Mouse (Mus musculus): Measurements from ENCODE around the gene Olfr1135. TPM values are rescaled to one million over a fixed set of nuclear protein-coding genes. Genes with fewer than 3 reads are reported as not detected.

Olfr1135 gene
- not detected in 2 replicates for polyA plus RNA-seq (2015; fragmentation: Nextera tagmentation; extraction: Ambion mirVana)

- H3K27ac ChIP-seq (replicated peaks), result no peak within 1 kb of the TSS
- no peaks in the 10 kb centered on the region for H3K9me3 ChIP-seq
- H3K4me1 ChIP-seq, result no peaks in the 10 kb centered on the region
- H3K4me3 ChIP-seq, result no peak within 1 kb of the TSS
- no peaks in the 10 kb centered on the region for H3K27me3 ChIP-seq
- H3K36me3 ChIP-seq, result no peaks in the 10 kb centered on the region
- WGBS, result 10% methylated on average over 1 of the region's 1 CpGs
- no peak for ATAC-seq (replicated peaks)
- no peak within 1 kb of the TSS for H3K9ac ChIP-seq (replicated peaks)
- no peak within 1 kb of the TSS for H3K4me2 ChIP-seq (replicated peaks)
Measured at GRCm38 (mm10) chr2:87673564-87673963, at the start of gene Olfr1135. Olfr1135 (minus strand) TSS chr2:87673664.

DNA sequence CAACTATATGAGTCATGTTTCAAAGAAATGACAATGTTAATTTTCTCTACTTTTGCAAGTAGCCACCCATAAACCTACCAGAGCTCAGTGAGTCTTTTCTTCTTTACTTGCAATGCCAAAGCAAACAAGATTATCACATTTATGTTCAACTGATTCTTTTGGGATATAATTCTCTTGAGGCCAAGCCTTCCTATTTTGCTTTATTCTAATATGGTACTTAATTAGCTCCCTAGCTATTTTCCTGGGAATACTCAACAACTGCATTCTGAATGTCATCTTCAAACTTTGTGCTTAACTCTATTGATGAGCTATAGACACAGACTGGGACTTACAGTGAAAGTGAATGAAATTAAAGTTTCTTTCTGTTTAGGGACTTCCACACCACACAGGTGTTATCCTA lies 39.6 kb upstream of the Olfr1135 start, which contains the start of gene Olfr1137:
TSS of gene Olfr1137 (minus strand) at position 101 of the 400 bp plus-strand sequence.
- Histone ChIP-seq H3K4me3 (no peak within 1 kb of the TSS), H3K27me3 (no peaks in the 10 kb centered on the region), H3K9ac (replicated peaks) (no peak within 1 kb of the TSS), H3K9me3 (no peaks in the 10 kb centered on the region), H3K27ac (replicated peaks) (no peak within 1 kb of the TSS), H3K4me1 (no peaks in the 10 kb centered on the region), H3K4me2 (replicated peaks) (no peak within 1 kb of the TSS), H3K36me3 (no peaks in the 10 kb centered on the region)
- ATAC-seq (replicated peaks), result no peak

DNA sequence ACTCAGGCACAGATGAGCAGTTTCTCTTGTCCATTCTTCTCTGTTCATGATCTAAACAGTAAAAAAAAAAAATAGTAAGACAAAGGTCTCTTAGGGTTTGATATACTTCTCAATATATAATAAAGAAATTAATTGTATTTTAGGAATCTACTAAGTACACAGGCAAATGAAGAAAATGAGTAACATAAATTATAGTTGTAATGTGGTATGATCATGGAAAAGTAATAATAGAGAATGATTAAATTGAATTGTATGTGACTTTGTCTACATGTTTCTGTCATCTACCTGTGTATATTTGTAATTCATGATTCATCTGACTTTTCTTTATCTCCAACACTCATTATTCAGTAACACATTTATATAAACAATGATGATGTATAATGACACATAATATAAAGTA lies 20.4 kb upstream of the Olfr1135 start, which contains the start of gene Olfr1136:
TSS of gene Olfr1136 (minus strand) at position 101 of the 400 bp plus-strand sequence.
- Histone ChIP-seq H3K9me3 (no peaks in the 10 kb centered on the region), H3K4me1 (no peaks in the 10 kb centered on the region), H3K27ac (replicated peaks) (no peak within 1 kb of the TSS), H3K36me3 (no peaks in the 10 kb centered on the region), H3K9ac (replicated peaks) (no peak within 1 kb of the TSS), H3K4me3 (no peak within 1 kb of the TSS), H3K27me3 (no peaks in the 10 kb centered on the region), H3K4me2 (replicated peaks) (no peak within 1 kb of the TSS)
- ATAC-seq (replicated peaks), result no peak

DNA sequence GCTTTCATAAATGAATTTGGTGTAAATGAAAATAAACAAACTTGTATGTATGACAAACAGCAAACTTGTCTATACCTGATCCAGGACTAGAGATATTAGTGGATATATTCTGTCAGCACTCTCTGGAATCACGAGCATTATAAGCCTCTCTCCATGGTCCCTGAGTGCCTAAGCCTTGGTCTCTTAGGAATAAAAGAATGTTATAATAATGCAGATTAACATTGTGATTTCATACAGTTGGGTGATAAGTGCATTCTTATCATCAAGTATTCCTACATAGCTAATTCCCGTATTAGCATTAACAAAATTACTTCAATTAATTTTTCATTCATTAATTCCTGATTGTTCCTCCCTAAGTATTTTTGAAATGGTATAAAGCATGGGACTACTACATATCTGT lies 15.1 kb downstream of the Olfr1135 start, which contains the start of gene Olfr1134:
TSS of gene Olfr1134 (minus strand) at position 101 of the 400 bp plus-strand sequence.
- H3K9me3 ChIP-seq, result no peaks in the 10 kb centered on the region
- WGBS, result 85% methylated on average over 2 of the region's 2 CpGs
- no peak for ATAC-seq (replicated peaks)
- no peaks in the 10 kb centered on the region for H3K4me1 ChIP-seq
- no peak within 1 kb of the TSS for H3K4me3 ChIP-seq
- no peaks in the 10 kb centered on the region for H3K27me3 ChIP-seq
- no peak within 1 kb of the TSS for H3K4me2 ChIP-seq (replicated peaks)
- H3K36me3 ChIP-seq, result no peaks in the 10 kb centered on the region
- no peak within 1 kb of the TSS for H3K27ac ChIP-seq (replicated peaks)
- H3K9ac ChIP-seq (replicated peaks), result no peak within 1 kb of the TSS

DNA sequence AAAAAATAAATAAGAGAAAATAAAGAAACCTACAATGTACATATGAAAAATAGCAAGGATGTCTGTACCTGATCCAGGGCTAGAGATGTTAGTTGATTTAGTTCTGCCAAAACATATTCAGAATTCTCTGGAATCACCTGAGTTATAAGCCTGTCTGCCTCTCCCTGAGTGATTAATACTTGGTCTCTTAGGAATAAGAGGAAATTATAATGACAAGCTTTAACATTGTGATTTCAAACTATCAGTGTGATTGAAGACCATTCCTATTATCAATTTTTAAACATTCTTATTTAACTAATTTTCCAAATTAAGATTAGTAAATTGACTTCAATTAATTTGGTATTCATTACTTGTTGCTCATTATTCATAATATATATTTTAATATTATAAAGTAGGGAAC lies 26.2 kb downstream of the Olfr1135 start, which contains the start of gene Olfr1133:
TSS of gene Olfr1133 (minus strand) at position 101 of the 400 bp plus-strand sequence.
- Histone ChIP-seq H3K4me3 (no peak within 1 kb of the TSS), H3K9me3 (no peaks in the 10 kb centered on the region), H3K27ac (replicated peaks) (no peak within 1 kb of the TSS), H3K27me3 (no peaks in the 10 kb centered on the region), H3K9ac (replicated peaks) (no peak within 1 kb of the TSS), H3K4me1 (no peaks in the 10 kb centered on the region), H3K4me2 (replicated peaks) (no peak within 1 kb of the TSS), H3K36me3 (no peaks in the 10 kb centered on the region)
- no peak for ATAC-seq (replicated peaks)

- Histone ChIP-seq H3K4me3 (no peak overlapping the region), H3K36me3 (no peaks in the 10 kb centered on the region), H3K27ac (replicated peaks) (no peak overlapping the region), H3K9ac (replicated peaks) (no peak overlapping the region), H3K27me3 (no peaks in the 10 kb centered on the region), H3K4me2 (replicated peaks) (no peak overlapping the region), H3K9me3 (no peaks in the 10 kb centered on the region), H3K4me1 (no peaks in the 10 kb centered on the region)
- ATAC-seq (replicated peaks), result no peak
Measured at GRCm38 (mm10) chr2:87642441-87642840, 31.0 kb downstream of the Olfr1135 start.

DNA sequence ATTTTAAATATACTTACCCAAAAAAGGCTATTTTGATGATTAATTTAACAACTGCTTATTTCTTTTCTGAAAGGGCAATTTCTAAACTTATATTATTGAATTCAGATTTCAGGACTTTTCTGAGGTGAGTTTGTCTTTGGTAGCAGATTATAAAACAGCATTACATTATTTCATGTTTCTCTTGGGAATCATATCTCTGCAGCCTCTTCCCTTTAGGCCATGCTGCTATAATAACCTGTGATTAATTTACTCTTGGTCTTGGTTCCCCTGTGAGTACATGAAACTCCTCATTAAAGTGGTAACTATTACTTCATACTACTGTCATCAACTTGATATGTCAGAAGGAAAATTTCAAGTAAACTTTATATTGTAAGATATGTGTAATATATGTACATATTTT lies 36.0 kb downstream of the Olfr1135 start, which contains the start of gene Olfr1132:
TSS of gene Olfr1132 (minus strand) at position 101 of the 400 bp plus-strand sequence.
- no peaks in the 10 kb centered on the region for H3K9me3 ChIP-seq
- no peaks in the 10 kb centered on the region for H3K36me3 ChIP-seq
- no peak within 1 kb of the TSS for H3K4me2 ChIP-seq (replicated peaks)
- ATAC-seq (replicated peaks), result no peak
- no peak within 1 kb of the TSS for H3K27ac ChIP-seq (replicated peaks)
- no peaks in the 10 kb centered on the region for H3K4me1 ChIP-seq
- no peak within 1 kb of the TSS for H3K4me3 ChIP-seq
- H3K9ac ChIP-seq (replicated peaks), result no peak within 1 kb of the TSS
- H3K27me3 ChIP-seq, result no peaks in the 10 kb centered on the region

DNA sequence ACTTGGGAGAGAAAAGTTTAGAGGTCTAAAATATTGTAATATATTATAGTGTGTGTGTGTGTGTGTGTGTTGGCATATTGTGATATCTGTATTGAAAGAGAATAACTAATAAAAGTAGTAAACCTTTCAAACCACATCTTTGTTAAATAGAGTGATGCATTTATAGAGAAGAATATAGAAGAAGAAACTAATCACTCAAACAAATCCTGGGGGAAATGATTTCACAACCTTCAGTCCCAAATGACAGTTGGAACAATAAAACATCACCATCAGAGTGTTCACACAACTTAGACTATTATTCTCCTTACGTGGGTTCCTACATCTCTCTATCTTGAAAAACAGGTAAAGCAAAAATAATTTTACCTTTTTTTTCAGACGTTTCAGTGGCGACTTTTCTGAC lies 46.7 kb downstream of the Olfr1135 start, which contains the start of gene Olfr1131:
TSS of gene Olfr1131 (plus strand) at position 301 of the 400 bp plus-strand sequence.
- Histone ChIP-seq H3K9ac (replicated peaks) (no peak within 1 kb of the TSS), H3K4me2 (replicated peaks) (no peak within 1 kb of the TSS), H3K4me1 (no peaks in the 10 kb centered on the region), H3K27me3 (no peaks in the 10 kb centered on the region), H3K9me3 (no peaks in the 10 kb centered on the region), H3K36me3 (no peaks in the 10 kb centered on the region), H3K27ac (replicated peaks) (no peak within 1 kb of the TSS), H3K4me3 (no peak within 1 kb of the TSS)
- no peak for ATAC-seq (replicated peaks)
- 66% methylated on average over 3 of the region's 3 CpGs for WGBS

Other genes starting within 250 kb of the Olfr1135 start
- gene Olfr1124, start 243.4 kb downstream of the Olfr1135 start, polyA plus RNA-seq (2015; fragmentation: Nextera tagmentation; extraction: Ambion mirVana), result 0.08 TPM in 1 of 2 replicates, not detected in the other
- not detected in 2 replicates for gene Olfr1126, start 219.7 kb downstream of the Olfr1135 start, polyA plus RNA-seq (2015; fragmentation: Nextera tagmentation; extraction: Ambion mirVana)
- gene Pramel7, start 176.6 kb downstream of the Olfr1135 start, polyA plus RNA-seq (2015; fragmentation: Nextera tagmentation; extraction: Ambion mirVana), result not detected in 2 replicates
- not detected in 2 replicates for gene Pramel6, start 167.1 kb downstream of the Olfr1135 start, polyA plus RNA-seq (2015; fragmentation: Nextera tagmentation; extraction: Ambion mirVana)
- gene Olfr153, start 141.9 kb downstream of the Olfr1135 start, polyA plus RNA-seq (2015; fragmentation: Nextera tagmentation; extraction: Ambion mirVana), result not detected in 2 replicates
- gene Olfr1128, start 128.1 kb downstream of the Olfr1135 start, polyA plus RNA-seq (2015; fragmentation: Nextera tagmentation; extraction: Ambion mirVana), result not detected in 2 replicates
- not detected in 2 replicates for gene Olfr1129, start 99.8 kb downstream of the Olfr1135 start, polyA plus RNA-seq (2015; fragmentation: Nextera tagmentation; extraction: Ambion mirVana)
- not detected in 2 replicates for gene Olfr1130, start 67.5 kb downstream of the Olfr1135 start, polyA plus RNA-seq (2015; fragmentation: Nextera tagmentation; extraction: Ambion mirVana)
- gene Olfr1131, start 46.6 kb downstream of the Olfr1135 start, polyA plus RNA-seq (2015; fragmentation: Nextera tagmentation; extraction: Ambion mirVana), result not detected in 2 replicates
- not detected in 2 replicates for gene Olfr1132, start 36.1 kb downstream of the Olfr1135 start, polyA plus RNA-seq (2015; fragmentation: Nextera tagmentation; extraction: Ambion mirVana)
- not detected in 2 replicates for gene Olfr1133, start 26.3 kb downstream of the Olfr1135 start, polyA plus RNA-seq (2015; fragmentation: Nextera tagmentation; extraction: Ambion mirVana)
- gene Olfr1134, start 15.2 kb downstream of the Olfr1135 start, polyA plus RNA-seq (2015; fragmentation: Nextera tagmentation; extraction: Ambion mirVana), result not detected in 2 replicates
- gene Olfr1136, start 20.3 kb upstream of the Olfr1135 start, polyA plus RNA-seq (2015; fragmentation: Nextera tagmentation; extraction: Ambion mirVana), result not detected in 2 replicates
- gene Olfr1137, start 39.5 kb upstream of the Olfr1135 start, polyA plus RNA-seq (2015; fragmentation: Nextera tagmentation; extraction: Ambion mirVana), result not detected in 2 replicates
- not detected in 2 replicates for gene Olfr1138, start 66.3 kb upstream of the Olfr1135 start, polyA plus RNA-seq (2015; fragmentation: Nextera tagmentation; extraction: Ambion mirVana)
- gene Olfr1140, start 70.1 kb upstream of the Olfr1135 start, polyA plus RNA-seq (2015; fragmentation: Nextera tagmentation; extraction: Ambion mirVana), result not detected in 2 replicates
- gene Olfr1141, start 80.3 kb upstream of the Olfr1135 start, polyA plus RNA-seq (2015; fragmentation: Nextera tagmentation; extraction: Ambion mirVana), result not detected in 2 replicates
- not detected in 2 replicates for gene Olfr152, start 105.8 kb upstream of the Olfr1135 start, polyA plus RNA-seq (2015; fragmentation: Nextera tagmentation; extraction: Ambion mirVana)
- not detected in 2 replicates for gene Olfr1143, start 126.9 kb upstream of the Olfr1135 start, polyA plus RNA-seq (2015; fragmentation: Nextera tagmentation; extraction: Ambion mirVana)
- not detected in 2 replicates for gene Olfr1145, start 136.2 kb upstream of the Olfr1135 start, polyA plus RNA-seq (2015; fragmentation: Nextera tagmentation; extraction: Ambion mirVana)
- not detected in 2 replicates for gene Olfr1148, start 156.9 kb upstream of the Olfr1135 start, polyA plus RNA-seq (2015; fragmentation: Nextera tagmentation; extraction: Ambion mirVana)
- not detected in 2 replicates for gene Olfr1150-ps1, start 170.3 kb upstream of the Olfr1135 start, polyA plus RNA-seq (2015; fragmentation: Nextera tagmentation; extraction: Ambion mirVana)
- gene Olfr1151, start 182.2 kb upstream of the Olfr1135 start, polyA plus RNA-seq (2015; fragmentation: Nextera tagmentation; extraction: Ambion mirVana), result not detected in 2 replicates
- gene Olfr1152, start 192.8 kb upstream of the Olfr1135 start, polyA plus RNA-seq (2015; fragmentation: Nextera tagmentation; extraction: Ambion mirVana), result not detected in 2 replicates
- gene Olfr1153, start 221.3 kb upstream of the Olfr1135 start, polyA plus RNA-seq (2015; fragmentation: Nextera tagmentation; extraction: Ambion mirVana), result not detected in 2 replicates
- not detected in 2 replicates for gene Olfr1154, start 231.5 kb upstream of the Olfr1135 start, polyA plus RNA-seq (2015; fragmentation: Nextera tagmentation; extraction: Ambion mirVana)